Mouse (Mus musculus): ENCODE results near the gene Dnajc4. TPM values are rescaled to one million over a fixed set of nuclear protein-coding genes. Genes with fewer than 3 reads are reported as not detected.

Dnajc4 gene
- polyA plus RNA-seq, 1 experiment from 2014 or later = 22.5 TPM

GRCm38 (mm10) chr19:6980381-6981093 lies 11.8 kb downstream of the Dnajc4 start, which contains the start of gene Fkbp2:
TSS of gene Fkbp2 (minus strand) at chr19:6980501.
- 2% methylated on average over 38 of the region's 38 CpGs for WGBS
- H3K4me1 ChIP-seq = peaks cover 39% of the 10 kb centered on the region
- peak within 1 kb of the TSS; percentile 75 for H3K9ac ChIP-seq
- peak within 1 kb of the TSS; percentile 64 for H3K4me2 ChIP-seq (replicated peaks)
- peak within 1 kb of the TSS; percentile 88 for H3K27ac ChIP-seq
- ATAC-seq (ENCODE audit: insufficient number of reproducible peaks, insufficient read depth, low FRiP score, low TSS enrichment) = peak; percentile 86
- H3K9me3 ChIP-seq = no peaks in the 10 kb centered on the region
- peaks cover 48% of the 10 kb centered on the region for H3K36me3 ChIP-seq
- no peaks in the 10 kb centered on the region for H3K27me3 ChIP-seq
- H3K4me3 ChIP-seq = peak within 1 kb of the TSS; percentile 63

DNA sequence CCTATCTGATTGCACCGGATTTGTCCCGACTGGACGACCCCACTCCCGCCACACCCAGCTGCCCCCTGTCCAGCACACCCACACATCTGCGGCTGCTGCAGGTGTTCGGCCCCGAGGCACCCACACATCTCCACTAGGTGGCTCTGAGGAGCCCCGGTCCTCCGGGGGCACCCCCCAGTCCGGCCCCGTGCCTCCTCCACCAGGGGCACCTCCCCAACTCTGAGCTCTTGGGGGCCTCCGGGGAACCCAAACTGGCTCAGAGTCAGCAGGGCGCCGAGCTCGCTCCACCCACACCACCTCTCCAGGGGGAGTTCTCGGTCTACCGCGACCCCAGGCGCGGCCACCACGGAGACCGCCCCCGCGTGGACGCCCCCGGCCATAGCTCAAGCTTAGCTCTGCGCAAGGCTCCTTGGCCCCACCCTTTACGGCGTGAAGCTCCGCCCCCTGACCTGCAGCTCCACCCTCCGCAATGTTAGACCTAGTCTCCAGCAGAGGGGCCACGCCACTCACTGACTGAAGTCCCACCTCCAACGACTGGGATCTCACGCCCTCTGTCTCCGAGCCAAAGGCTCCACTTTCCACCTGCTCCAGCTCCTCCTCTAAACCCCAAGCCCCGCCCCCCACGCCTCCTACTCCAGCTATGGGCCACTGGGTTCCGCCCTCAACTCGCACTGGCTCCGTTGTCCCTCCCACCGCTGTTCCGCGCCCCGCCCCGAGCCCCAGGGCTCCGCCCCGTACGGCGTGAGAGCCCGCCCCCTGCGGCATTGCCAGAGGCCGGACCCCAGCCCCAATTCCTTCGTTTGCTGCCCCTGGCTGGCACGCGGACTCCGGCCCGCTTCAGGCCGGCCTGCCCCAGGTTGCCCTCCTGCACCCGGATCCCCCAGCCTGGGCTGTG lies 12.6 kb downstream of the Dnajc4 start:
- Histone ChIP-seq H3K4me3 (peak overlapping the region; percentile 63), H3K27me3 (no peaks in the 10 kb centered on the region), H3K4me1 (peaks cover 39% of the 10 kb centered on the region), H3K27ac (peak overlapping the region; percentile 88), H3K4me2 (replicated peaks) (peak overlapping the region; percentile 64), H3K9me3 (no peaks in the 10 kb centered on the region), H3K36me3 (peaks cover 40% of the 10 kb centered on the region), H3K9ac (peak overlapping the region; percentile 75)
- under 1% methylated on average over 59 of the region's 59 CpGs for WGBS
- peak; percentile 89 for ATAC-seq (ENCODE audit: insufficient number of reproducible peaks, insufficient read depth, low FRiP score, low TSS enrichment)

- Histone ChIP-seq H3K4me2 (replicated peaks) (peak overlapping the region; percentile 64), H3K4me1 (peaks cover 39% of the 10 kb centered on the region), H3K9ac (peak overlapping the region; percentile 61), H3K9me3 (no peaks in the 10 kb centered on the region), H3K4me3 (peak overlapping the region; percentile 63), H3K27me3 (no peaks in the 10 kb centered on the region), H3K36me3 (peaks cover 36% of the 10 kb centered on the region), H3K27ac (peak overlapping the region; percentile 88)
- WGBS = 7% methylated on average over 11 of the region's 11 CpGs
- ATAC-seq (ENCODE audit: insufficient number of reproducible peaks, insufficient read depth, low FRiP score, low TSS enrichment) = no peak
Observed at GRCm38 (mm10) chr19:6979001-6979479, 13.3 kb downstream of the Dnajc4 start.

- Histone ChIP-seq H3K9ac (peak overlapping the region; percentile 61; the same call in 1 of the 2 replicates), H3K4me3 (peak overlapping the region; percentile 63), H3K27ac (peak overlapping the region; percentile 88), H3K27me3 (no peaks in the 10 kb centered on the region), H3K4me2 (replicated peaks) (peak overlapping the region; percentile 64), H3K36me3 (peaks cover 31% of the 10 kb centered on the region), H3K9me3 (no peaks in the 10 kb centered on the region), H3K4me1 (peaks cover 39% of the 10 kb centered on the region)
- no peak for ATAC-seq (ENCODE audit: insufficient number of reproducible peaks, insufficient read depth, low FRiP score, low TSS enrichment)
- 44% methylated on average over 3 of the region's 3 CpGs for WGBS
Observed at GRCm38 (mm10) chr19:6978639-6978974, 13.8 kb downstream of the Dnajc4 start.

- H3K9ac ChIP-seq = peak overlapping the region; percentile 61; the same call in 1 of the 2 replicates
- WGBS = 83% methylated on average over 13 of the region's 13 CpGs
Observed at GRCm38 (mm10) chr19:6977759-6978638, 14.4 kb downstream of the Dnajc4 start.

DNA sequence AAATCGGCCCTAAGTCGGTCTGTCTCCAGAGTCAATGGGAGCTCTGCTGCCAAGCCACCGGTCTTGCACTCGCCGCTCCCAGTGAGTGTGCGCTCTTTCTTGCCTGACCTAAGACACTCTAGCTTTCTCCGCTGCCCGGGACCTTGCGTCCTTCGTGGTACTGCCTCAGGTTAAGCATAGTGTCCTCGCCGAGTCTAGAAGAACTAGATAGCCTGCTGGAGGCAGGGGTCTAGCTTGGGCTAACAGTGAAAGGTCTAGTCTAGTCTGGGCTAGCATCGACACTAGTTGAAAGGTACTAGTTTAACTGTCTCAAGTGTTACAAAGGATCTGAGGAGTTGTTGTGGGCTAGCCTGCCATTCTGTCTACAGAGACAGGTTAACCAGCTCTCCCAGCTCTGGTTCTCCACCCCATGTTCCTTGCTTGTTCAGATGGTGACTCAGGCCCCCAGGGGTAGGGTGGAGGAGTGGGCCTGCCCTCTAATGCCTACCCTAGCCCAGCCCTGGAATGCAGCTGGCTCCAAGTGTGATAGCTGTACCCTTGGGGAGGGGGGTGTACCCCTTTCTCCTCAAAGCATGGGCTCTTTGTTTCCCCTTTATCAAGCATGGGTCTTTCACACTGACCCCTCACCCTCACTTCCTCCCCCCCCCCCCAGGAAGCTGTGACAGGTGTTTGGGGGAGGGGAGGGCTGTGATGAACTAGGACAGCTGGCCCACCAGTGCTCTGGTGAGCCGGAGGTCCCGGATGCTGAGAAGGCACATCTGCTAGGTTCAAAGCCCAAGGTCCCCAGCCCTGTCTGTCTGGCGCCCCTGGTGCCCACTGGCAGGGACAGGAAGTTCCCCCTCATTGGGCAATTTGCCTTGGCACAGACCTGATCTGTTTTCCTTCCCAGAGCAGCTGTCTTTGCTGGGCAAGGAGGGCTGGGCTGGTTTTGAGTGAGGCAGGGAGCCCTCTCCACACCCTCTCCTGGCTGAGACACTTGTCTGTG lies 16.5 kb downstream of the Dnajc4 start, which contains the start of gene Plcb3:
TSS of gene Plcb3 (minus strand) at position 934 of the 985 bp plus-strand sequence.
- Histone ChIP-seq H3K4me1 (peaks cover 43% of the 10 kb centered on the region), H3K4me2 (replicated peaks) (peak within 1 kb of the TSS; percentile 94), H3K9me3 (no peaks in the 10 kb centered on the region), H3K9ac (peak within 1 kb of the TSS; percentile 84), H3K36me3 (peaks cover 20% of the 10 kb centered on the region), H3K27ac (peak within 1 kb of the TSS; percentile 90), H3K27me3 (no peaks in the 10 kb centered on the region), H3K4me3 (peak within 1 kb of the TSS; percentile 70)
- no peak for ATAC-seq (ENCODE audit: insufficient number of reproducible peaks, insufficient read depth, low FRiP score, low TSS enrichment)
- under 1% methylated on average over 16 of the region's 16 CpGs for WGBS

More at GRCm38 (mm10) chr19:6977759-6978638, 14.4 kb downstream of the Dnajc4 start:
- Histone ChIP-seq H3K27ac (peak overlapping the region; percentile 88), H3K9me3 (no peaks in the 10 kb centered on the region), H3K4me3 (peak overlapping the region; percentile 63; the same call in 1 of the 2 replicates), H3K36me3 (peaks cover 27% of the 10 kb centered on the region), H3K4me1 (peaks cover 39% of the 10 kb centered on the region), H3K27me3 (no peaks in the 10 kb centered on the region), H3K4me2 (replicated peaks) (peak overlapping the region; percentile 64)
- no peak for ATAC-seq (ENCODE audit: insufficient number of reproducible peaks, insufficient read depth, low FRiP score, low TSS enrichment)

DNA sequence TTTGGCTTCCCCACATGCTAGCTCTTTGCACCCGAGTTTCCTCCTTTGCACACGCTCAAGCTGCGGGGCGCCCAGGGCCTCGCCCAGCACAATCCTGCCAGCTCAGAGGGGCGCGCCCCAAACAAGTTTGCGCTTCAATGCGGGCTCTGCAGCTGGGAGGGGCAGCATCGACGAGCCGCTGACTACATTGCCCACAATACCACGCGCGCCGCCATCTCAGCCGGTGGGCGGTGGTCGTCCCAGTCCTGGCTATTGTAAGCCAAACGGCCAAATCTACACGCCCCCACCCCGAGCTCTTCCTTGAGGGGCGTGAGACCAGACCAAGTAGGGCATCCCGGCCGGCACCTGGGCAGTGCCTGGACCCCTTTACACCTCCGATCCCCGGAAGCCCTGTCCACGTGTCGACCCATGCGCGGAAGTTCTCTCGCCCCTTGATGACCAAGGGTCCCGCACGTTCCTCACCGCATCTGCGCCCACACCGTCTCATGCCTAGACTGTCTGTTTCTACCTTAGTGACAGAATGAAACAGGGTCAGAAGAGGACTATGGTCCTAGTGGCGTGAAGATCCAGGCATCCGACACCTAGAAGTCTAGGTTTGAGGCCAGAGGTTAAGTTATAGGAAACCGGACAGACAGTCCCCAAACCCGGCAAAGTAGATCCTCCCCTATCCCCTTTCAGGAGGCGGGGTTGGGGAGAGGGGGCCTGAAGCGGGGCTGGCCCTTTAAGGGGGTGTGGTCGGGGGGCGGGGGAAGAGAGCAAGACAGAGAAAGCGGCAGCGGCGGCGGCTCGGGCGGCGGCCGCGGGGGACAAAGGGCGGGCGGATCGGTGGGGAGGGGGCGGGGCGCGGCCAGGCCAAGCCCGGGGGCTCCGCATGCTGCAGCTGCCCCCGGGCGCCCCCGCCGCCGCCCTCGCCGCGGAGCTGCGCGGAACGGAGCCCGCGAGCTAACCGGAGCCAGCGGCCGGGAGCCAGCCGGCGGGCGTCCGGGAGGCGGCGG lies 17.9 kb downstream of the Dnajc4 start, which contains the start of gene Ppp1r14b:
TSS of gene Ppp1r14b (plus strand) at position 758 of the 995 bp plus-strand sequence.
- WGBS = under 1% methylated on average over 57 of the region's 84 CpGs
- Histone ChIP-seq H3K27ac (peak within 1 kb of the TSS; percentile 90), H3K4me2 (replicated peaks) (peak within 1 kb of the TSS; percentile 94), H3K4me1 (peaks cover 54% of the 10 kb centered on the region), H3K9me3 (no peaks in the 10 kb centered on the region), H3K9ac (peak within 1 kb of the TSS; percentile 84), H3K4me3 (peak within 1 kb of the TSS; percentile 70), H3K36me3 (peaks cover 20% of the 10 kb centered on the region), H3K27me3 (no peaks in the 10 kb centered on the region)
- ATAC-seq (ENCODE audit: insufficient number of reproducible peaks, insufficient read depth, low FRiP score, low TSS enrichment) = peak; percentile 41

DNA sequence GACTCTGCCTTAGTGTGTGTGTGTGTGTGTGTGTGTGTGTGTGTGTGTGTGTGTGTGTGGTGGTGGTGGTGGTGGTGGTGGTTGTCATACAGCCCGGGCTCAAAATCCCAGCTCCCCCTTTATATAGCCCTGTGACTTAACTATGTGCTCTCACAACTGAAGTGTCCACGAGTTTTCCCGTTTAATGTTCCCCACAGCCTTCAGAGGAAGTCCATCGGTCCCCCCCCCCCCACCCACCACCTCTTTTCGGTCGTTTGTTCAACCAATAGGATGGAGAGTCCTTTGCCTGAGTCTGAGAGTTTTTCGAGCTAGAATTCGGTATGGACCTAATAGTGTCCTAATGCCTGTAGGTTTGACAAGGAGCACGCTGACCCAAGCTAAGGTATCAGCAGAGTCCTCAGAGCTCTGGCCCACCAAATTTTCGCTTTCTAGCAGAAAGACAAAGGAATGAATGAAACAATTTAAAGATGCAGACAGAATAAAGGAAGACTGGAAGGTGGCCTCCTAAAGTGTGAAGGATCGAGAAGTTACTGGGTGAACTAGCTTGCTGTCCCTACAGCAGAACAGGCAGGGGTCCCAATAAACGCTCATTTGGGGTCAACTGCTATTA lies 18.7 kb downstream of the Dnajc4 start:
- Histone ChIP-seq H3K27me3 (no peaks in the 10 kb centered on the region), H3K36me3 (peaks cover 20% of the 10 kb centered on the region), H3K4me3 (peak overlapping the region; percentile 70), H3K9ac (peak overlapping the region; percentile 84), H3K4me2 (replicated peaks) (peak overlapping the region; percentile 94), H3K9me3 (no peaks in the 10 kb centered on the region), H3K4me1 (peaks cover 51% of the 10 kb centered on the region), H3K27ac (peak overlapping the region; percentile 90)
- no peak for ATAC-seq (ENCODE audit: insufficient number of reproducible peaks, insufficient read depth, low FRiP score, low TSS enrichment)
- 39% methylated on average over 12 of the region's 12 CpGs for WGBS
